Mouse (Mus musculus) forebrain, embryonic 14.5 days (tissue): ENCODE results near the gene Thra. TPM values are rescaled to one million over a fixed set of nuclear protein-coding genes. Genes with fewer than 3 reads are reported as not detected.
A peak's percentile ranks its signal among the peaks of the same experiment; 100 is the strongest.

ENCODE experiments used
- ATAC-seq: fragments of 200-750 bp; cut with Nextera tagmentation; 2 replicates; pipeline ENCODE4 v1.8.0; 2017; ENCODE audit warnings: mild to moderate bottlenecking, moderate library complexity
- DNase-seq: peaks from one replicate; pipeline ENCODE4 v3.0.0-alpha.2; 2015; ENCODE audit warnings: low spot score
- H3K27ac ChIP-seq: fragments of 300-500 bp; sonication (generic); 2 replicates; pipeline ENCODE4 v1.5.1; 2014; ENCODE audit warnings: low read depth, mild to moderate bottlenecking, control low read depth, low read length, moderate library complexity
- H3K27me3 ChIP-seq: fragments of 300-500 bp; sonication (generic); replicated peaks from 2 replicates; pipeline ENCODE4 v1.6.1; 2014; ENCODE audit warnings: low read length, control low read depth, mixed read lengths; ENCODE audit not compliant: control insufficient read depth, insufficient read depth
- H3K36me3 ChIP-seq: fragments of 300-500 bp; sonication (generic); 2 replicates; pipeline ENCODE4 v1.6.1; 2014; ENCODE audit warnings: low read length, control low read depth; ENCODE audit not compliant: control insufficient read depth, insufficient read depth
- H3K4me1 ChIP-seq: fragments of 300-500 bp; sonication (generic); 2 replicates; pipeline ENCODE4 v1.6.1; 2014; ENCODE audit warnings: antibody characterized with exemption, low read length, control low read depth; ENCODE audit not compliant: control insufficient read depth, insufficient read depth
- H3K4me2 ChIP-seq: fragments of 300-500 bp; sonication (generic); 2 replicates; pipeline ENCODE4 v1.6.1; 2014; ENCODE audit warnings: mild to moderate bottlenecking, control low read depth, low read length
- H3K4me3 ChIP-seq: fragments of 300-500 bp; sonication (generic); 2 replicates; pipeline ENCODE4 v1.5.1; 2014; ENCODE audit warnings: low read depth, low read length, control low read depth
- H3K9ac ChIP-seq: fragments of 300-500 bp; sonication (generic); 2 replicates; pipeline ENCODE4 v1.6.1; 2014; ENCODE audit warnings: mild to moderate bottlenecking, low read length, control low read depth, moderate library complexity
- H3K9me3 ChIP-seq: fragments of 300-500 bp; sonication (generic); replicated peaks from 2 replicates; pipeline ENCODE4 v1.6.1; 2016; ENCODE audit warnings: low read length, control low read depth, mixed read lengths; ENCODE audit not compliant: control insufficient read depth
- WGBS: fragments of 180-500 bp; shearing (Covaris S2); extraction: QIAGEN DNeasy Blood & Tissue Kit; methylation state at CpG from one replicate; pipeline ENCODE4 v1.1.7; 2014; 5-methylcytosine and 5-hydroxymethylcytosine counted together
- polyA plus RNA-seq: library from polyadenylated mRNA; unstranded; fragments of >200 nt; fragmentation: Nextera tagmentation; extraction: Ambion mirVana; gene quantifications from 2 replicates; pipeline ENCODE4 v1.2.1, GENCODE M21; 2014

Thra gene
- polyA plus RNA-seq, 1 experiment from 2014 or later = 164 TPM

GRCm38 (mm10) chr11:98764746-98765145 is 24.3 kb downstream of the Thra start:
- H3K4me2 ChIP-seq = no peak overlapping the region
- no peak for ATAC-seq
- peaks cover 82% of the 10 kb centered on the region for H3K36me3 ChIP-seq
- H3K27ac ChIP-seq = no peak overlapping the region; the same call in 1 of the 2 replicates
- H3K27me3 ChIP-seq = no peaks in the 10 kb centered on the region
- DNase-seq = no peak
- no peak overlapping the region for H3K4me3 ChIP-seq
- H3K4me1 ChIP-seq = peaks cover 38% of the 10 kb centered on the region
- H3K9ac ChIP-seq = no peak overlapping the region
- no peaks in the 10 kb centered on the region for H3K9me3 ChIP-seq

- Histone ChIP-seq H3K4me2 (no peak overlapping the region), H3K9ac (0 out of 2 replicates have a peak overlapping the region, but pooled peaks have one; percentile 17), H3K27me3 (no peaks in the 10 kb centered on the region), H3K4me3 (no peak overlapping the region), H3K4me1 (peaks cover 38% of the 10 kb centered on the region), H3K27ac (peak overlapping the region; percentile 79), H3K36me3 (peaks cover 83% of the 10 kb centered on the region), H3K9me3 (no peaks in the 10 kb centered on the region)
- ATAC-seq (peak; percentile 5; the same call in 1 of the 2 replicates), DNase-seq (peak; percentile 65)
- 24% methylated on average over 8 of the region's 9 CpGs for WGBS
Measured at GRCm38 (mm10) chr11:98765421-98766309, 25.2 kb downstream of the Thra start.

DNA sequence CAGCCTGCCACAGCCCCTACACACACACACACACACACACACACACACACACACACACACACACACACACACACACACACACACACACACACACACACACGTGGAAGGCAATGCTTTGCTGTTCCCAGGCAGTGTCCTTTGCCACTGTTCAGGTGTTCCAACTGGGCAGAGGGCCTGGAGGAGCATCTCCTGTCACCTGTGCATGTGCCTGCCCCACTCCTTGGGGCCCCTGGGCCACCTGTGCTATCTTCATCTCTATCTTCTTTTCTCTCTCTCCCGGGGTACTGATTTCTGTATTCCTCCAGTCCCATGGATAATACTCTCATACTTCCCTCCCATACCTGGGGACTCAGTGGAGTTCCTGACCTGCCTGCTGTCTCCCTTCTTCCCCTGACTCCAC is 25.9 kb downstream of the Thra start:
- no peak overlapping the region for H3K4me3 ChIP-seq
- no peaks in the 10 kb centered on the region for H3K27me3 ChIP-seq
- ATAC-seq (no peak), DNase-seq (no peak)
- H3K9ac ChIP-seq = no peak overlapping the region; the same call in 1 of the 2 replicates
- 35% methylated on average over 2 of the region's 2 CpGs for WGBS
- peaks cover 83% of the 10 kb centered on the region for H3K36me3 ChIP-seq
- H3K4me2 ChIP-seq = no peak overlapping the region
- H3K27ac ChIP-seq = peak overlapping the region; percentile 79
- peaks cover 38% of the 10 kb centered on the region for H3K4me1 ChIP-seq
- no peaks in the 10 kb centered on the region for H3K9me3 ChIP-seq

GRCm38 (mm10) chr11:98766816-98767215 is 26.4 kb downstream of the Thra start:
- Histone ChIP-seq H3K27ac (peak overlapping the region; percentile 79), H3K4me1 (peaks cover 38% of the 10 kb centered on the region), H3K9ac (peak overlapping the region; percentile 5; the same call in 1 of the 2 replicates), H3K36me3 (peaks cover 80% of the 10 kb centered on the region), H3K4me3 (no peak overlapping the region), H3K27me3 (no peaks in the 10 kb centered on the region), H3K4me2 (peak overlapping the region; percentile 16; the same call in 1 of the 2 replicates), H3K9me3 (no peaks in the 10 kb centered on the region)
- DNase-seq (no peak), ATAC-seq (peak; percentile 14; the same call in 1 of the 2 replicates)
- WGBS = 41% methylated on average over 5 of the region's 5 CpGs

DNA sequence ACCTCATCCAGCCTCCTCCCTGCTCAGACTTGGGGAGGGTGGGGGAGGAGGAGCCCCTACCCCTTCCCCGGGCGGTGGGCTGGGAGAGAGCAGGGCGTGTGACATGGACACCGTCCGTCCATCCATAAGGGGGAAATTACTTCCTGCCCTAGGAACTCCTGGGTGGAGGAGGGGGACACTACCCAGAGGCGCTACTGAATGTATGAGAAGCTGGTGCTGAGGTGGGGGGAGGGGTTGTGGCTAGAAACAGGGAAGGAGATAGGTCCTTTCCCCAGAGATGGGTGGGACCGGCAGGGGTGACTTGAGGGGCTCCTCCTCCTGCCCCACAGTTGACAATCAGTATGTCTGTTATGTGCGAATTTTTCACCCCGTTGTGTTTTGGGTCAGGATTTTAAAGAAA is 26.8 kb downstream of the Thra start:
- H3K27me3 ChIP-seq = no peaks in the 10 kb centered on the region
- H3K36me3 ChIP-seq = peaks cover 77% of the 10 kb centered on the region
- peak overlapping the region; percentile 79 for H3K27ac ChIP-seq
- H3K9ac ChIP-seq = peak overlapping the region; percentile 5; the same call in 1 of the 2 replicates
- DNase-seq (peak; percentile 81), ATAC-seq (peak; percentile 78)
- H3K4me3 ChIP-seq = no peak overlapping the region
- peak overlapping the region; percentile 16; the same call in 1 of the 2 replicates for H3K4me2 ChIP-seq
- H3K4me1 ChIP-seq = peaks cover 38% of the 10 kb centered on the region
- no peaks in the 10 kb centered on the region for H3K9me3 ChIP-seq
- 30% methylated on average over 9 of the region's 9 CpGs for WGBS

GRCm38 (mm10) chr11:98767713-98768112 is 27.3 kb downstream of the Thra start:
- no peak overlapping the region for H3K4me3 ChIP-seq
- peaks cover 73% of the 10 kb centered on the region for H3K36me3 ChIP-seq
- H3K4me2 ChIP-seq = peak overlapping the region; percentile 40
- DNase-seq (peak; percentile 63), ATAC-seq (peak; percentile 38)
- no peaks in the 10 kb centered on the region for H3K27me3 ChIP-seq
- peak overlapping the region; percentile 55; the same call in 1 of the 2 replicates for H3K9ac ChIP-seq
- H3K27ac ChIP-seq = peak overlapping the region; percentile 85
- H3K4me1 ChIP-seq = peaks cover 38% of the 10 kb centered on the region
- no peaks in the 10 kb centered on the region for H3K9me3 ChIP-seq
- 15% methylated on average over 4 of the region's 4 CpGs for WGBS

GRCm38 (mm10) chr11:98768127-98769006 is 27.9 kb downstream of the Thra start:
- no peaks in the 10 kb centered on the region for H3K9me3 ChIP-seq
- peak overlapping the region; percentile 55 for H3K9ac ChIP-seq
- H3K4me3 ChIP-seq = peak overlapping the region; percentile 6; the same call in 1 of the 2 replicates
- peaks cover 40% of the 10 kb centered on the region for H3K4me1 ChIP-seq
- no peak for ATAC-seq
- H3K27ac ChIP-seq = peak overlapping the region; percentile 85
- H3K4me2 ChIP-seq = peak overlapping the region; percentile 40
- DNase-seq = no peak
- WGBS = 36% methylated on average over 38 of the region's 39 CpGs
- H3K36me3 ChIP-seq = peaks cover 67% of the 10 kb centered on the region
- H3K27me3 ChIP-seq = no peaks in the 10 kb centered on the region

GRCm38 (mm10) chr11:98769007-98769954 is 28.8 kb downstream of the Thra start:
- DNase-seq = no peak
- peak overlapping the region; percentile 85 for H3K27ac ChIP-seq
- peaks cover 49% of the 10 kb centered on the region for H3K4me1 ChIP-seq
- H3K9ac ChIP-seq = no peak overlapping the region; the same call in 1 of the 2 replicates
- no peak overlapping the region for H3K4me3 ChIP-seq
- no peaks in the 10 kb centered on the region for H3K27me3 ChIP-seq
- WGBS = 89% methylated on average over 25 of the region's 25 CpGs
- peaks cover 58% of the 10 kb centered on the region for H3K36me3 ChIP-seq
- no peaks in the 10 kb centered on the region for H3K9me3 ChIP-seq
- no peak for ATAC-seq
- H3K4me2 ChIP-seq = peak overlapping the region; percentile 40; the same call in 1 of the 2 replicates
